Mouse (Mus musculus) spleen, adult 2 months (tissue): ENCODE results near the gene 1500015O10Rik. TPM values are rescaled to one million over a fixed set of nuclear protein-coding genes. Genes with fewer than 3 reads are reported as not detected.

Experiments used
- DNase-seq, 2 experiments: peaks; one replicate each; pipeline versions ENCODE4 v3.0.0 to v3.0.0-alpha.2; 2012 to 2021; ENCODE audit warnings: low spot score in 2 of 2, low read depth in 1 of 2
- H3K27ac ChIP-seq: fragments of 200-500 bp; 2 replicates; pipeline ENCODE4 v1.5.1; 2012; ENCODE audit warnings: low read length, inconsistent platforms; ENCODE audit not compliant: insufficient read depth
- H3K27me3 ChIP-seq: fragments of 200-500 bp; 2 replicates; pipeline ENCODE4 v1.6.1; 2012; ENCODE audit warnings: mild to moderate bottlenecking, moderate library complexity, low read length, inconsistent platforms; ENCODE audit not compliant: control insufficient read depth, insufficient read depth
- H3K36me3 ChIP-seq: fragments of 200-500 bp; 2 replicates; pipeline ENCODE4 v1.6.1; 2012; ENCODE audit warnings: mild to moderate bottlenecking, low read length, inconsistent platforms; ENCODE audit not compliant: control insufficient read depth, insufficient read depth
- H3K4me1 ChIP-seq: fragments of 200-500 bp; 2 replicates; pipeline ENCODE4 v1.6.1; 2011; ENCODE audit warnings: inconsistent platforms; ENCODE audit not compliant: control insufficient read depth, insufficient read depth, insufficient read length
- H3K4me3 ChIP-seq: fragments of 200-500 bp; 2 replicates; pipeline ENCODE4 v1.5.1; 2011; ENCODE audit warnings: mild to moderate bottlenecking, inconsistent platforms; ENCODE audit not compliant: insufficient read depth, insufficient read length; ENCODE audit errors: extremely low read depth
- CTCF ChIP-seq: fragments of 200-500 bp; IDR thresholded peaks from 2 replicates; pipeline ENCODE4 v1.5.1; 2011; ENCODE audit warnings: mild to moderate bottlenecking, inconsistent platforms; ENCODE audit not compliant: insufficient read depth, insufficient read length, insufficient replicate concordance; ENCODE audit errors: extremely low read depth
- POLR2A ChIP-seq: fragments of 200-500 bp; IDR thresholded peaks from 2 replicates; pipeline ENCODE4 v1.6.1; 2011; ENCODE audit warnings: low read depth, low read length, inconsistent platforms
- WGBS: fragments of 180-500 bp; shearing (Covaris S2); methylation state at CpG from one replicate; pipeline ENCODE4 v1.1.7; 2018; 5-methylcytosine and 5-hydroxymethylcytosine counted together
- polyA plus RNA-seq: library from polyadenylated mRNA; depleted of rRNA; stranded (reverse); fragments of >200 nt; gene quantifications from 2 replicates; pipeline ENCODE4 v1.2.3, GENCODE M21; 2012

1500015O10Rik gene
- polyA plus RNA-seq, 1 experiment: 1.8 TPM

DNA sequence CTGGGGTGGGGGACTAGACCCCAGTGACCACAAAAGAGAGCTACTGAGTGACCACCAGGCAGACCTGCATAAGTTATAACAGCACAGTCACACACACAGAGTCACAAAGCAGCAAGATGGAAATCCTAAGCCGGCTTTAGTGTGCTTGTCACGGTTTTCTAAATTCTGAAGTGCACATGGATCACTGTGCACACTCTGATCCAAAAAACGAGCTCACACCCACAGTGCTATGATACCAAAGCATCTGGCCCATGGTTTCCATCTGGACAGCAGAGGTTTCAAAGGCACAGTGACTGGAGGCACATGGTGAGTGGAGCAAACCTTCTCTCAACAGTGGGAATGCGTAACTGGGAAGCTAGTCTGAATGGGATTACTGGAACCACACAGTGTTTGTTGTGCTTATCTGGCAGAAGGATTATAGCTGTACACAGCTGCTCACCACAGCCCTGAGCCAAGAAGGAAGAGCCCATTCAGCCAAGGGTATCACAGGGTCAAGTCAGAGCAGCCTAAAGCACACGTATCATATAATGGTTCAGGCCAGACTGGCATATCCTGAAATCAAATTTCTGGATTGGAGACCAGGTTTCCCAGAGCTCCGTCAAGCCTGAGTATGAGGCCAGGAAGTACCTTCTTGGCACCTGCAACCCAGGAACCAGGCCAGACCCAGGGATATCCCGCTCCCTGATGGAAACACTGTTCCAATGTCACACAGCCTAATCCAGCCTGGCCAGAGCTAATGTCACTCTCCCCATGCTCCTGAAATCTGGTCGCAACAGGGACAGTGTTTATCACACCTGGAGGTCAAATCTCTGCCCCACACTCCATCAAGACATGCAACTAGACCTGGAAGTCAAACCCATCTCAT lies 24.3 kb downstream of the 1500015O10Rik start:
- TF ChIP-seq POLR2A (no peak), CTCF (no peak)
- Histone ChIP-seq H3K36me3 (peaks cover 14% of the 10 kb centered on the region), H3K4me1 (no peaks in the 10 kb centered on the region), H3K4me3 (no peak overlapping the region), H3K27me3 (no peaks in the 10 kb centered on the region), H3K27ac (no peak overlapping the region)
- 93% methylated on average over 8 of the region's 8 CpGs for WGBS
- no peak for DNase-seq

DNA sequence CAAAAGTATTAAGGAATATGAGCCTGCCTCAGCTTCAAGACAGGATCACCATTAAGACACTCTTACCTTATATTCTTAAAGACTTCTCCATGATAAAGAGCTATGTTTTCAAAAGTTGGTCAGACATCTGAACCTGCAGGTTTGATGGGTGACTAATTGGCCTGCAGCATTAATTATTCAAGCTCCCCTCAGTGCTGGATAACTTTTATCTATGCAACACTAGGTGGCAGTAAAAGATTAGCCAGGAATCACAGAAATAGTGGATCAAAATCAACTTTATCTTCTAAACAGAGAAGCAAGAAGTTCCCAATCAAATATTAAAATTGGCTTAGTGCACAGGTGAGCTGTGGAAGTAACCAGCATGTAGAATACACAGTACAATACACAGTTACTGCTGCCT lies 29.7 kb downstream of the 1500015O10Rik start:
- Histone ChIP-seq H3K4me3 (no peak overlapping the region), H3K36me3 (peaks cover 16% of the 10 kb centered on the region), H3K27me3 (no peaks in the 10 kb centered on the region), H3K4me1 (no peaks in the 10 kb centered on the region), H3K27ac (no peak overlapping the region)
- no peak for TF ChIP-seq CTCF
- no peak for TF ChIP-seq POLR2A
- DNase-seq: no peak

DNA sequence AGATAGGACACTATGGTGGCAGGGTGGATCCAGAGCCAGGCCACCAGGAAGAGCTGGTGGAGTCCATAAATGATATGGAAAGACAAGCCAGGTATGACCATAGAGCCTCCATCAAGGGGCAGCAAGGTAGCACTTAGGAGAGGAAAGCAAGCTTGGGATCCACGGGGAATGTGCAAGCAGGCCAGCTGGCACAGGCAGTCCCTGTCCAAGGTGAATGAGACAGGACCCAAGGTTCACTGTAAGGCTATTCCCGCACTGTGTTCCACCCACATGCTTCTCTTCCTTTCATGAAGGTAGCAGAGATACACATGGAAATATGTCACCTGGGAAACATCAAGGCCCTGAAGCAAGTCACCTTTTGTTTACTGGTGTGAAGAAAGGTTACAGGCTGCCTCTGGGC lies 34.1 kb downstream of the 1500015O10Rik start:
- WGBS: 100% methylated on average over 2 of the region's 2 CpGs
- peaks cover 14% of the 10 kb centered on the region; the same call in 1 of the 2 replicates for H3K36me3 ChIP-seq
- no peak overlapping the region for H3K27ac ChIP-seq
- H3K4me1 ChIP-seq: no peaks in the 10 kb centered on the region
- TF ChIP-seq CTCF (no peak), POLR2A (no peak)
- no peaks in the 10 kb centered on the region for H3K27me3 ChIP-seq
- no peak overlapping the region for H3K4me3 ChIP-seq
- DNase-seq: no peak

DNA sequence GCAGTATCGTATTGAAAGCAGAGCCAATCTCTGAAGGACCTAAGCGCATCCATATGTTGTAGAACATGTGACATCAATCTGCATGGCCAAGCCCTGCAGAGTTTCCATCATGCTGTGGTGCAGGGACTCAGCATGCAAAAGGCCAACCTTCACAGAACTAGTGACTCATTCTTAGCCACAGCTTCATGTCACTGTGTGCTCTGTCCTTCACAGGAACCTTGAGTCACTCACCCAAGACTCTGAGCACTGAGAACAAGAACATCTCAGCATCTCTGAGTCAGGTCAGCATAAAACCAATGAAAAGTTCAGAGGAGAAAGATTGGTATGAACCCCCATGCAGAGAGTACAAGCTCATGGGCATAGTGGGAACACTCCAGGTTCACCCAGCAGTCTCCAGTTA lies 35.9 kb downstream of the 1500015O10Rik start:
- no peaks in the 10 kb centered on the region for H3K4me1 ChIP-seq
- peaks cover 20% of the 10 kb centered on the region for H3K36me3 ChIP-seq
- no peak overlapping the region for H3K27ac ChIP-seq
- TF ChIP-seq CTCF (no peak), POLR2A (no peak)
- no peak overlapping the region for H3K4me3 ChIP-seq
- H3K27me3 ChIP-seq: no peaks in the 10 kb centered on the region
- no peak for DNase-seq
- 96% methylated on average over 2 of the region's 2 CpGs for WGBS

DNA sequence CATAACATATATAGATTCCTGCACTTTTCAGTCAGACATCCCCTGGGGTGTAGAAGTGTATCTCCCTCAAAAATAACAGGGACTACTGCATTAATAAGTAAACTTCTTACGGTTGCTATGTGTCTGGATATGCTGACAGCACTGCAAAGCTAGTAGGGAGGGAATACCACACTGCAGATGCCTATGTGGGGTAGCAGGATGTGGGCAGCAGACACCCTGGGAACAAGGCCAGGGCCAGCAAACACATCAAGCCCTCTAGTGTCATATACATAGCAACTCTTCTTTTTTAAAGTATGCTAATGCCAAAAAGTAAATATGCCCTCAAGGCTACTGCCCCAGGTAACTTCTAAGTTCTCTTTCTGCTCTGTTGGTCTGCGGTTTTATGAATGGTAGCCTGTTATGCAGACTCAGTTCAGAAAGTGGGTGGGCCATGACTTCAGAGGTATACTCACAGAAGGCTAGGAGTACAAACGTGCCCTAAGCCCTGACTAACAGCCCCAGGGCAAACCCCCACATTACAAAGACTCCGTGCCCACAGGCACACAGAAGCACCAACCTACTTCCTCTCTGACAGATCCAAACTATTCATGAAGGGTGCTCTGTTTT lies 38.1 kb downstream of the 1500015O10Rik start:
- Histone ChIP-seq H3K36me3 (peaks cover 25% of the 10 kb centered on the region), H3K27ac (no peak overlapping the region)

DNA sequence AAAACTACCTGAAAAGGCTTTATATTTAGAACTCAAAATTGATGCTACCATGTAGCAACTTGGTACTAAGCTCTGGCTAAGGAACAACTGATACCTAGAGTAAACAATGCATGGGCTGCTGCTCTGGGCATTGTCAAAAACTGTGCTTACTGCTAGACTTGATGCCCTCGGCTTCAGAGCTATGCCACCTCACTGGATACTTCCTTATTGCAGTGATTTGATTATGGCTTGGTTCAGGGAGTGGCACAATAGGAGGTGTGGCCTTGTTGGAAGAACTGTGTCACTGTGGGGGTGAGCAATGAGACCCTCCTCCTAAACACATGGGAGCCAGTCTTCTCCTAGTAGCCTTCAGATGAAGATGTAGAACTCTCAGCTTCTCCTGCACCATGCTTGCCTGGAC lies 38.9 kb downstream of the 1500015O10Rik start:
- Histone ChIP-seq H3K4me1 (no peaks in the 10 kb centered on the region), H3K4me3 (no peak overlapping the region), H3K27me3 (no peaks in the 10 kb centered on the region), H3K27ac (no peak overlapping the region), H3K36me3 (peaks cover 22% of the 10 kb centered on the region)
- DNase-seq: no peak
- TF ChIP-seq POLR2A: no peak
- TF ChIP-seq CTCF: no peak
- WGBS: 58% methylated on average over 1 of the region's 1 CpGs

More for the DNA sequence above, 38.1 kb downstream of the 1500015O10Rik start:
- TF ChIP-seq CTCF (no peak), POLR2A (no peak)
- Histone ChIP-seq H3K27me3 (no peaks in the 10 kb centered on the region), H3K4me1 (no peaks in the 10 kb centered on the region), H3K4me3 (no peak overlapping the region)
- WGBS: 55% methylated on average over 4 of the region's 4 CpGs
- no peak for DNase-seq

DNA sequence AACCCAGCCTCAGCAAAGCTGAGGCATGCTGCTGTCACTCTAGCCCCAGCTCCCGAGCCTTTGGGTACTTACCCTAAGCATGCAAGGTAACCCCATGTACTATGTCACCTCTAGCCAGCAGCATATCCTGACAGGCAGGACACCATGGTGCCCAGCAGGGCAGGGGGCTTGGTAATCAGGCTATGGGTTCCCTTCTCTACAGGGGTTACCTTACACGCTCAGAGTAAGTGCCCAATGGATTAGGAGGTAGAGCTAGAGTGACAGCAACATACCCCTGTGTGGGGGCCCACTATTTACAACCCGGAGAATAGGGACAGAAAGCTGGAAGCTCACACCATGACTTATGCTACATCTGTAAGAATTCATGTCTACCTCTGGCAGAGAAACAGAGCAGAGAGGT lies 39.6 kb downstream of the 1500015O10Rik start:
- peaks cover 17% of the 10 kb centered on the region for H3K36me3 ChIP-seq
- no peaks in the 10 kb centered on the region for H3K27me3 ChIP-seq
- TF ChIP-seq POLR2A: no peak
- TF ChIP-seq CTCF: no peak
- 93% methylated on average over 3 of the region's 3 CpGs for WGBS
- no peak overlapping the region for H3K27ac ChIP-seq
- DNase-seq: no peak
- H3K4me3 ChIP-seq: no peak overlapping the region
- no peaks in the 10 kb centered on the region for H3K4me1 ChIP-seq
